Mouse (Mus musculus) cerebellum, adult 18-20 months (tissue): ENCODE measurements around the gene Tipin.
"Not testable (repeated sequence)": the region's sequence is repeated elsewhere in the genome, so short reads cannot be mapped to it uniquely, and the experiment has no call there.

Source experiments
- DNase-seq, 2 experiments: peaks; one replicate each; pipeline ENCODE4 v3.0.0; 2021

Tipin gene

DNA sequence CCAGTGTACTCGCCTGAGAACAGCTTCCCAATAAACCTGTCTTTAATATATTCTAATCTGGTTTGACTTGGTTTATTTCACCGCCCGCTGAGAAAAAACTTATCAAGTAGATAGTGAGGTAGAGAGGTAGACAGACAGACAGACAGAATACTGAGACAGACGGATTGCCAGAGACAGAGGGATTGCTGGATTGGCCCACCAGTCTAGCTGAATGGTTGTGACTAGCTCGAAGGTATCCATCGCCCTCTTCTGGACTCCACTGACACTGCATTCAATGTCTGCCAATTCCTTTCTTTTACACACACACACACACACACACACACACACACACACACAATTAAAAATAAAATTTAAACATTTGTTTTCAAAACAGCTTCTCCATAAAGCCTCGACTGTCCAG is 8.8 kb upstream of the Tipin start:
- DNase-seq: peak; percentile 33 to 35

DNA sequence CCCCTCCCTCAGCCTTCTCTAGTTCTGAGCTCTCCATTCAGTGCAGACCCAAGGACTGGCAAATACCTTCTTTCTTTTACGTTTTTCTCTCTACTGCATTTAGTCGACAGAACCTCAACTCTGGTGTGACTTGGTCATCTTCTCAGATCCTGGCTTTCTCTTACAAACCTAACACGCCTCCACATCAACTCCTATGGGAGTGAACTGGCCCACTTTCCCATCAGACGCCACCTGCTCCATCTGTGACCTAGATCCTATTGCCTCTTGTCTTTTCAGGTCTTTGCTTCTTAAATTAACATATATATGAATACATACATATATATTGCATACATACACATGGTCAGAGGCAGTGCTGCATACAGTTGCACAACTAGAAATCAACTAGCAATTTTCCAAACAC is 7.6 kb upstream of the Tipin start:
- DNase-seq: peak; percentile 13 to 25

DNA sequence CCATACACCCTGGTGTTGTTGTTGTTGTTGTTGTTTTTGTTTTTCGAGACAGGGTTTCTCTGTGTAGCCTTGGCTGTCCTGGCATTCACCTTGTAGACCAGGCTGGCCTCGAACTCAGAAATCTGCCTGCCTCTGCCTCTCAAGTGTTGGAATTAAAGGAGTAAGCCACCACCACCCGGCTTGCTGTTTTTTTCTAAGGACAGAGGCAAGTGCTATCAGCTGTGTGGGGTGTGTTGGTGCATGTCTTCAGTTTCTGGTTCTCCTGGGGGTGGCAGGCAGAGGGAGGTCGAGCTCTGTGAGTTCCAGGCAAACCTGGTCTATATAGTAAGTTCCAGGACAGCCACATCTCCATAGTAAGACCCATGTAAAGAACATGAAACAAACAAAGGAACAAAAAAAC is 7.1 kb upstream of the Tipin start:
- DNase-seq: no peak

DNA sequence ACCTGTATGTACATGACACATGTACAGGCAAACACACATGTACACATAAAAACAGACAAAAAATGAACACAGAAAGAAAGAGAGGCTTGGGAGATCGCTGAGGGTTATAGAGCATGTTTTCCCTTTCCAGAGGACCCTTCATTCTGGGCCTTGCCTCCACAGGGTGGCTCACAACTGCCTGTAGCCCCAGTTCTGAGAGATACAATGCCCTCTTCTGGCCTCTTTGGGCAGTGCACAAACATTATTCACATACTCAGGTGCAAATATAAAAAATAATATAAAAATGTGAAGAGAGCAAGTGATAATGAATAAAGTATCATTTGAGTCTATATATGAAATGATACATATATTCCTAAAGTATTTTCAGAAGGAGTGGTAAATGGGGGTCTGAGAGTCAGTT is 6.5 kb upstream of the Tipin start:
- DNase-seq: no peak

DNA sequence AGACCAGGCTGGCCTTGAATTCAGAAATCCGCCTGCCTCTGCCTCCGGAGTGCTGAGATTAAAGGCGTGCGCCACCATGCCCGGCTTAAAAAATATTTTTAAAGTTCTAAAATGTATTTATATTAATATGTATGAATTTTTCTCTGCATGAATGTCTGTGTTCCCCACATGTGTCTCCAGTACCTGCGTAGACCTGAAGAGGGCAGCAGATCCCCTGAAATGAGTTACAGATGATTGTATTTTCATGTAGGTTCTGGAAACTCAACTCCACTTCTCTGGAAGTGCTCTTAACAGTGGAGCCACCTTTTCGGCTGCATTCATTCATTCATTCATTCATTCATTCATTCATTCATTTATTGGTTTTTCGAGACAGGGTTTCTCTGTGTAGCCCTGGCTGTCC is 3.7 kb upstream of the Tipin start:
- DNase-seq: peak; percentile 70 to 76

DNA sequence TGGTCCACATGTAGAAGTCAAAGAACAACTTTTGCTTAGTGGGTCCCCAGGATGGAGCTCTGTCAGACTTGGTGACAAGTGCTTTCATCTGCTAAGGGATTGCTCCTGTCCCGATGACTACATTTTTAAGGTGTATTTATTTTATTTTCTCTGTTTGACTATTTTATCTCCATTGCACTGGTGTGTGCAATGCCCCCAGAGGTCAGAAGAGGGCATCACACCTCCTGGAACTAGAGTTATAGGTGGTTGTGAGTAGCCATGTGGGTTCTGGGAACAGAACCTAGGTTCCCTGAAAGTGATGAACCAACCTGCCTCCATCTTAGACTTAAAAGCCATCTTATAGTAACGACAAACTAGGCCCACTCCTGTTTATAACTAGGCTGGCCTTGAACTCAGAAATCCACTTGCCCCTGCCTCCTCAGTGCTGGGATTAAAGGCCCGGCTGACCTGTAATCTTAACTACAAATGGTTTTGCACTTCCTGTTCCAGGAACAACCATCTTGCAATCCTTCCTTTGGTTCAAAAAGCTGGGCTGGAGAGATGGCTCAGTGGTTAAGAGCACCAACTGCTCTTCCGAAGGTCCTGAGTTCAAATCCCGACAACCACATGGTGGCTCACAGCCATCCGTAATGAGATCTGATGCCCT is 2.6 kb upstream of the Tipin start:
- DNase-seq: no peak

DNA sequence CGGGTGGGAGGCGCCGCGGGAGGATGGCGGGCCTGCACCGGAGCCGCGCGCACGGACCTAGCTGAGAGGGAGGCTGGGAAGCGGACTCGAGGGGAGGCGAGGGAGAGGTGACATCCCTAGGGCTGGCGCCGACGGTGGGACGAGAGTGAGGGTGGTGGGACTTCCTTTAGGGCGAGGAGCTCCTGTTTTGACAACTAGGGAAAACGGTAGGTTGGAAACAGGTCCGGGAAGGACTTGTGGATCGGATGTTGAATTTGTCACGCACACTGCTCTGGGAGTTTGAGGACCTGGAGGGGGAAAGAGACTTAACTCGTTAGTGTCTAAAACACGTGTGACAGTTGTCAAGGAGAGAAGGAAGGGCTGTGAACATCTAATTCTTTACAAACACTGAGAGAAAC is 399 bp downstream of the Tipin start:
- DNase-seq: no peak

DNA sequence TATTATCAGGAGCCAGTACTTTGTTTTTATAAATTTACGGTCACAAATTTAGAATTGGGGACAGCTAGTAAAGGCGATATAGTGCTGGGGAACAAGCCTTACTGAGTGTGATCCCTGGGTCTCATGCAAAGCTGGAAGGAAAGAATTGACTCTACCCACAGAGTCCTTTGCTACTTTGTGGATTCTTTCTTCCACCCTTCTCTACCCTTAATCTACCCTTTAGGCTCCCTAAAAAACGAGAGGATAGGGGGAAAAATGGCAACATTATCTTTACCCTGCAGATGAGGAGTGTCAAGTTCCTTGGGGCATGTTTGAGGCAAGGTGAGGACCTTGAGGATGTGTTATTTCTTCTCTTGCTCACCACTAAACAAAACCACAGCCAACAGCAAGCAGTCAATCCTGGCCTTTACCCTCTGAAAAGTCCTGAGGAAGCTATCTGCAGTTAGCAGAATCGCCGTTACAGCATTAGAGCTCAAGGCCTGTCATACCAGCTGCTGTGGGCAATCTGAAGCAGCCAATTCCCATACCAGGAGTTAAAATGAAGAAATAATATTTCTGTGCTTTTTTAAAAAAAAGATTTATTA is 1.1 kb downstream of the Tipin start:
- no peak for DNase-seq

DNA sequence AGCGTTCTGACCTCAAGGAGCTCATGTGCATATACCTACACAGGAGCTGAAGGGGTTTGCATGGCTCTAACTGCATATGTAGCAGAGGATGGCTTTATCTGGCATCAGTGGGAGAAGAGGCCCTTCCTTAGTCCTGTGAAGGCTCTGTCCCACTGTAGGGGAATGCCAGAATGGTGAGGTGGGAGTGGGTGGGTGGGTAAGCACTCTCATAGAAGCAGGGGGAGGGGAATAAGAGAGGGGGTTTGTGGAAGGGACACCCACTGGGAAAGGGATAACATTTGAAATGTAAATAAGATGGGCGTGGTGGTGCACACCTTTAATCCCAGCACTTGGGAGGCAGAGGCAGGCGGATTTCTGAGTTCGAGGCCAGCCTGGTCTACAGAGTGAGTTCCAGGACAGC is 21.7 kb downstream of the Tipin start:
- DNase-seq: not testable (repeated sequence)

DNA sequence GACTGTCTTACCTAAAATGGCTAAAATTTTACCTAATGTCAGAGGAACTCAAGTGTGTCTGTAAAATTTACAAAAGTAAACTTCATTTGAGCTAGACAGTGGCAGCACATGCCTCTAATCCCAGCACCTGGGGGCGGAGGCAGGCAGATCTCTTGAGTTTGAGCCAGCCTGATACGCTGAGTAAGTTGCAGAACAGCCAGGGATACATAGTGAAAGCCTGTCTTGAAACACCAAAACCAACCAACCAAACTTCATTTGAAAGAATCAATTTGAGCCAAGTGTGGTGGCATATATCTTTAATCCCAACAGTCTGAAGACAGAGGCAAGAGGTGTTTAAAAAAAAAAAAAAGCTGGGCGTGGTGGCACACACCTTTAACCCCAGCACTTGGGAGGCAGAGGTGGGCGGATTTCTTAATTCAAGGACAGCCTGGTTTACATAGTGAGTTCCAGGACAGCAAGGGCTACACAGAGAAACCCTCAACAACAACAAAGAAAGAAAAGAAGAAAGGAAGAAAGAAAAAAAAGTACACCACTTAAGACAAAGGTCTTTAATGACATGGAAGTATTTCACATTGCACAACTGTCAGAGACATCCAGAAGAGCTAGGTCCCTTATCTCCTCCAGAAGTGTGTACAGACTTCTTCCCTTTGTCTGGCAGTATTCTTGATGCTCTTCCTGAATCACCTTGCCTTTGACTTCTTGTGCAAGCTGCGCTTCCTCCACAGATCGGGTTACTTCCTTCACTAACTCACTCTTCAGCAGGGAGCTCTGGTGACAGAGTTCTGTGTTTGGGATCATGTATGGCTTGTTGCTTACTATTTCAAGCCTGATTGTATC is 25.3 kb downstream of the Tipin start:
- no peak for DNase-seq

DNA sequence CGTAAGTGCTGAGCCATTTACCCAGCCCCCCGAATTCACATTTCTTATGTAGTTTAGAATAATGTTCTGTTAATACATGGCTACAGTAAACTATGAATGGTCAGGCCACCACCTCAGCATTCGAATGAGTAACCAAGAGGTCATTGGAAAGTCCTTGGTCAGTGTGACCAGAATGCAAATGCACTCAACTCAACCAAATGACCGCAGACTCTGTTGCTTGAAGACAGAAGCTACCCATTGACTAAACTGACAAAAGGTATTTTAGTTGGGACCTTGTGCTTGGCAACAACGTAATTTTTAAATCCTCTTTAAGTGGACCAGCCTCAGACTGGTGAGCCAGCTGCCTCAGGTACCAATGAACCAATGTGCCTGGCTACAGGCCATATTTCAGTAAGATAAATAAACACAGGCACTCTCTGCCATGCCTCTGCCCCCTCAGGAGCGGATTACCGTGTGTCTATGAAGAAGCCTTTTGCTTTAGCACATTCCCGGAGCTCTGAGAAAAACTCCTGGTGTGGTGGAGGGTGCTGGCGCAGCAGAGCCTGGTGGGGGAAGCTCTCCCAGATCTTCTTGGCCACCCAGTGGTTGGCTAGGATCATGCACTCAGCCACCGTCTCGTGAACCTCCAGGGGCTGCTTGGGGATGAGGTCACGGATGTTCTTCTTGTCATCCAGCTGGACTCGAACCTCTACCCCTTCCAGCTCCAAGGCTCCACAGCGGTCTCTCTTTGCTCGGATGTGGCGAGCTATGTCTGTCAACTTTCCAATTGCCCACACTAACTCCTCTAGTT is 29.8 kb downstream of the Tipin start:
- no peak for DNase-seq

DNA sequence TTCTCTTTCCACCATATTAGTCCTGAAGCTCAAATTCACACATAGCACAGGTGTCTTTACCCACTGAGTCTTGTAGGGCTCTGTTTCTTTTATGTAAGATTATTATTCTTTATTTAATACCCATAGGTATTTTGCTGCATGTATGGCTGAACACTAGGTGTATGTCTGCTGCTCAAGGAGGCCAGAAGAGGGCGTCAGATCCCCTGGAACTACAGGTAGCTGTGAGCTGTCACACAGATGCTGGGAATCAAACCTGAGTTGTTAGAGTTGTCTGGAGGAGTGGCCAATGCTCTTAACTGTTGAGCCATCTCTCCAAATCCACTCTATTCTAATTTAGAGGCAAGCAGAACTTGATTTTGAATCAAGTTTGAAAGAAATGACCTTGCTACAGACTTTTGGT is 30.7 kb downstream of the Tipin start:
- DNase-seq: peak; percentile 13 to 20

DNA sequence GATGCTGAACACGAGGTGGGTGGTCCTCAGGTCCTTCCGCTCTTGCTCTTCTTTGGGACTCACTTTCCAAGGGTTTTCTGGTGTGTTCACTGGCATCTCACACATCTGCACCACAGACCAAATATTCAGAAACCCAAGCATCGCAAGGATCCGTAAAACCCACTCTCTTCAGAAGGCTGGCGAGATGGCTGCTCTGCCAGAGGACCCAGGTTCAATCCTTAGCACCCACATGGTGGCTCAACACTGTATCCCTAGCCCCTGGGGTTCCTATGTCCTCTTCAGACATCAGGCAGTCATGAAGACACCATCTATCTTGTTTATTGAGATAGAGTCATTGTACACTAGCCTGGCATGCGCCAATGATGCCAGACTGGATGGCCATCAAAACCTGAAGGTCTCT is 33.3 kb downstream of the Tipin start:
- no peak for DNase-seq

DNA sequence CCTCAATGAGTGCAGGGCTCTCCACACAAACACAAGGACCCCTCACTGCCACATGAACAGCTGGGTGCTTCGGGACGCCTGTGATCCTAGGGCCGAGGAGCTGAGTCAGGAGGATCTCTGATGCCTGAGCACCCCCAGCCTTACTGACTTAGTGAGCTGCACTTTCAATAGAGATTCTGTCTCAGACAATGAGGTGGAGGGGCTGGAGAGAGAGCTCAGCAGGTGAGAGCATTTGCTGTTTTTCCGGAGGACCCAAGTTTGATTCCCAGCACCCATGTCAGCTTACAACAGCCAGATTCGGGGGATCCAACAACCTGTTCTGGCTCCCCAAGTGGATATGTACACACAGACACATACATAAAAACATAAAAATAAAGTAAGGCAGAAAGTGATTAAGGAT is 35.6 kb downstream of the Tipin start:
- no peak for DNase-seq

DNA sequence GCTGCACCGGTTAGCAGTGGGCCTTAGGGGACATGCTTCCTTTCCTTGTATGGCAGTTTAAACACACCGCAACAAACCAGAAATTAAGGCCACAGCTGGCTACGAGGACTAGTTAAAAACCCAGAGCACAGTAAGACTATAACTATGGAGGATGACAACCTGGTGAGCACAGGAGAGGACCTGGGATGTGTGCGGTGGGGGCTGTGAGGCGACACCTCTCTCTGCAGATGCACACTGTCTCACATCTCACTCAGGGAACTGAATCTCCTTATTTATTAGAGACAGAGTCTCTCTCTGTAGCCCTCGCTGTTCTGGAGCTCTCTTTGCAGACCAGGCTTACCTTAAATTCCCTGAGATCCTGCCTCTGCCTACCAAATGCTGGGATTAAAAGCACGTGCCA is 42.6 kb downstream of the Tipin start:
- no peak for DNase-seq

DNA sequence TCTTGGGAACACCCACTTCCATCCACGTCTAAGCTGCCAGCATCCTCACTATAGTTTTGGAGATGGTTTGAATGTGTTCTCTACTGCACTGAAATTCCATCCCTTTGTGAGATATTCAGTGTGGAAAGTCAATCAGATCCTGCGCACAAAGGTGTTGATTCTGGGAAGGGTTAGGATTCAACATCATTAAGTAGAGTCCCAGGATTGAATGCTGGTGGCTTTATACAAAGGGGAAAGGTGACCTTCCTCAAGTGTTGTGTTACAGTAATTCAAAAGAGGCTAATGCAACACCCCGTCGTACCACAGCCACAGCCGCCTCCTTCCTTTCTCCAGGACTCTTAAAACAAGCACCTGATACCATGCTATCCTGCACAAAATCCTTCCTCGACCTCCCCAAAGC is 54.4 kb downstream of the Tipin start:
- DNase-seq: no peak

DNA sequence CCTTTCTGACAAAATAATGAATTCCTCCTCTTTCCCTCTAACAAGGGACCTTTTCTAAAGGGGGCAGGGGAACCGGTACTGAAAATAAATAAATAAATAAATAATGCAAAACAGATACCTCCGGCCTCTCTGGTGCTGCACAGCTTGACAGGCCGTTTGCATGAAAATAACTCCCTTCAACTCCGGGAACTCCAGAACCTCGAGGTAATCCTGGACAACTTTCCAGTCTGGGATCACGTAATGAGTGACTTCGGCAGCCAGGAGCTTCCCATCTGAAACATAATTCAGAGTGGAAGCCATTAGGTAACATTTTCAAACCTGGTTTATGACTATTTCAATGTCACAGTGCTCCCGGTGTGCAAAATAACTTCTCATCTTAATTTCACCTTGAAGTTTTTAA is 58.0 kb downstream of the Tipin start:
- DNase-seq: peak in 1 of 2 experiments; percentile 20

DNA sequence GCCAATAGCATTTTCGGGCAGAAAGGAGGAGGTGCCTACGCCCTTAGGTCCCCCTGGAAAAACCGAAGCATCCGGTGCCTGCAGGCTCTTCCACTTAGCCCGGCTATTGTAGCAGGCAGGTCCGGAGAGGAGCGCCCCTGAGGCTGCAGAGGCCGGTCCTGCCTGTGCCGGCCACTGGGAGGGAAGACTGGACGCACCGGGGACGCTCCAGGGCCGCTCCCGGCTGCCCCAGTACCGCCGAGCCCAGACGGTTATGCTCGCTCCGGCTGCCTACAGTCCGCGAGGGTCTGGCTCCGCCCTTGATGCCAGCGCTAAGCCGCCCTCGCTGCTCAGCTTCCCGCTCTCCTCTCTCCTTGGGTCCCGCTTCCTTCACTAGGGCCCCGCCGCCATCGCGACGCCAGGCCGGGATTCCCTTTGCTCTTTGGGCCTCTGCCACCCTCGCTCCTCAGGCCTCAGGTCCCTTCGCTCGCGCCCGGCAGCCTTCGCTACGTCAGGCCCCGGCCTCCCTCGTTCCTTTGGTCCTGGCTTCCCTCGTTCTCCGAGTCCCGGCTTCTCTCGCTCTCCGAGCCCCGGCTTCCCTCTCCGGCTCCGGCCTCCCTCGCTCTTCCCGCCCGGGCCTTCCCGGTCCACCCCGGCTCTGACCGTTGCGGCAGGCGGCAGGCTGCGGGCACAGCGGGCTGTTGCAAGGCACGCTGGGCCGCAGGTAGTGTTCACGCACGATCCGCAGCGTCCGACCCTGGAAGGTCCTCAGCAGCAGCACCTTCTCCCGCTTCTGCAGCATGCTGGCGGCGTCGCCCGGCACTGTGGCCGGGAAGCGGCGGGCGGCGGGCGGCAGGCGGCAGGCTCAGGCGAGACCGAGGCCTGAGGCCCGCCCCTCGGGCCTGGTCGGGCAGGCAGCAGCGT is 59.2 kb downstream of the Tipin start:
- DNase-seq: peak; percentile 71 to 83

DNA sequence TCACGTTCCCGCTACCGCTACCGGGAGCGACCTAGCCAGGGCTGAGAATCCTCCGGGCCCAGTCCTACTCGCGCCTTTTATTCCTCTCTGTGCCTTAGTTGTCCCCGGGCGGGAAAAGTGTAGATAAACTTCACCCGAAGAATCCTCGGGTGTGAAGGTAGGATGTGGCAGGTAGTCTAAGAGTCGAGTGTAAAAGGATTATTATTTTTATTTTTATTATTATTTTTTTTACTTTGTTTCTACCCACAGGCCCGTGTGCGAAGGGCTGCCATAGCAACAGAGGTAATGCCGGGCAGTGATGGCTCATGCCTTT is 59.8 kb downstream of the Tipin start, which contains the start of gene Dis3l:
Dis3l (minus strand) TSS at position 35 of the 313 bp plus-strand sequence.
- no peak for DNase-seq

DNA sequence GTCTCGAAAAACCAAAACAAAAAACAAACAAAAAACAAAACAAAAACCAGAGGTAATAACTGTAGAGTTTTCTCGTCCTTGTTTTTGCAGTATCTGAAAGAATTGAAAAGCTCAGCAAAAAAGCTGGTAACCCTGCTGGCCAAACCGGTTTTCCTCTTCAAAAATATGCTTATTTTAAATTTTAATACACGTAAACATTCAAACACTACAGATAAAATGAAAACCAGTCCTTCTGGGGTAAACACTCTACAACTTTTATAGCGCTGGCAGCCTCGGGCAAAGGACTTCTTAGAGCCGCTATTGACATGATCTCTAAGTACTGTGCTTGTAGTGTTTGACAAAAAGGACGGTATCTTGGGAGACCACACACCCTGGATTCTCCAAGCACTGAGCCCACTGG is 60.3 kb downstream of the Tipin start:
- DNase-seq: no peak

DNA sequence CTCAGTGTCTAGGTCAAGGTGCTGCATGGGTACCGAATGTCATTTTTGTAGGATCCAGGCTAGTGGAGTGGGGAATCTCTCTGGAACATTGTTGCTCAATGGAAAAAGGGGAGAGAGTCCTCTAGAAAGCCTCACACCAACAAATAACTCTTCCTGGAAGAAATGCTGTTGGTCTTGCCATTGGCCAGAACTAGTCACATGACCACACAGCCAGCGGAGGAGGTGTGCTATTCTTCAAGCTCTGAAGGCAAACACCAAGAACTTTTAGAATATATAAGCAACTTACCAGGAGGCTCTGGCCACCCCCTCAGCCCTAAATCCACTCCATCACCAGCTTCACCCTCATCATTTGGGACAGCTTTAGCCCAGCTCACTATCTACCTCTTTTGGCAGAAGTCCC is 62.3 kb downstream of the Tipin start:
- DNase-seq: no peak

DNA sequence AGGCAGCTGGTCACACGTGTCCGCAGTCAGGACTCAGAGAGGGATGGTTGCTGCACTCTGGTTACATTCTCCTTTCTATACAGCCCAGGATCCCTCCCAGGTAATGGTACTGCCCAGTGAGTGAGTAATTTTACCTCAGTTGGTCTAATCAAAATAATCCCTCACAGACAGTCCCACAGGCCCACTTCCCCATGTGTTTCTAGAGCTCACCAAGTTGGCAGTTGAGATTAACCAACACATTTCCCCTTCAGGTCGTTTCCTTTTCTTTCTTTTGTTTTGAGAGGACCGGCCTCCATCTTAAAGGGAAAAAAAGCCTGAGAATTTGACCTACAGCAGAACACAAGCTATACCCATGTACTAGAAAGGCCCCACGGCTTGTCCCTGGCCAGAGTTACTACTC is 64.5 kb downstream of the Tipin start:
- DNase-seq: no peak

DNA sequence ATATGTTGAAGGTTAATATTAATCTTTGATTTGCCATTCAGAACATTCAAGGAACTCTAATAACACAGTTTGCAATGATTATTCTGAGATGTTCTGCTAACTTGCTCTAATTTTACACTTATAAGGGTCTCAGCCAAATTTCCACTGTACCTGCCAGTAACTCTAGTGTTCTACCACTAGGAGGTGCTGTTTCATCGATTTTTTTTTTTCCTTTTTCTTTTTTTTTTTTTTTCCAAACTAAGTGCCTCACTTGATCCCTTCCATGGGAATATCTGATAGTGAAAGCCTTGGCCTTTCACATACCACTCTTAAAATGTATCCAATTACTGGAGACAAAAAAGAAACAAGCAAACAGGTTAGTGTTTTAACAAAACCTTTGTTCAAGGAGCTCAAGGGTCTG is 66.0 kb downstream of the Tipin start:
- DNase-seq: no peak
